Comparison of ENCODE assay signal across 8 mouse cellular contexts in the genomic region with DNA sequence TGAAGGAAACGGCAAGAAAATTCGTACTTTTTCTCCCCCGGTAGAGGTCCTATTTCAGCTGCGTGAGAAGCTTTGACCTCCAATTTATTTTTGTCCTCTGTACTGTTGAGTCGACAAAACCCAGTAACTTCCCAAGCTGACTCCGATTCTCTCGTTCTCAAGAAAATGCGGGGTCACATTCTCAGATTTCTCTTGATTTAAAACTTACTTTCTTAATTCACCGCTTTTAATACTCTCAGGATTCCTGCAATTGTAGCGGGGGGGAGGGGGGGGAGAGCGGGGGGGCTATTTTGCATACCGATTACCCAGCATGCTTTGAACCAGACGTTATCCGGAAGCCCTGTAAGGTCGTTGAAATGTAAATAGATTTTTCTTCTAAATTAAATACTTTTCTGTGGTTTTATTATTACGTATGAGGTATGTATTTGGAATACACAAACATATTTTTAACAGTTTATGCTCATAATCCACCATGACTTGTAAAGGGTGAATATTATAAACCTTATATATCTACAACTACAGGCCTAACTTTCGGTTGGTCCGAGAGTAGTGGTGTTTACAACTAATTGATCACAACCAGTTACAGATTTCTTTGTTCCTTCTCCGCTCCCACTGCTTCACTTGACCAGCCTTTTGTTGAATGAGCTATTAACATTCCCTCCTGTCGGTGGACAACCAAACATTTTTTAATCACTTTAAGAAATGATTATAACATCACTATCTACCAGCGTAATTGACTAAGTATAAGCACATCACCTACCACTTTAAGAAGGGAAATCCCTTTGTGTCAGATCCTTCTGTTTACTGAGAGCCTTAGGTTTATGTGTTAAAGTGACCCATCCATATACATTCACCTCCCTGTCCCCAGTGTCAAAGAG. TPM values are rescaled to one million over a fixed set of nuclear protein-coding genes. Genes with fewer than 3 reads are reported as not detected.
DNase-seq lines count a peak whose midpoint lies in the region; ATAC-seq and TF ChIP-seq lines count a peak whose summit lies in the region.

No protein-coding gene starts in this region.

- no peak for TF ChIP-seq POLR2A in cortical plate, adult 2 months (IDR thresholded peaks at IDR 0.05; ENCODE audit: extremely low read depth, insufficient read depth, low read length)

- WGBS in heart, embryonic 10.5 days, result under 1% methylated on average over 21 of the region's 21 CpGs
- under 1% methylated on average over 21 of the region's 21 CpGs for WGBS in kidney, embryonic 14.5 days
- WGBS in lung, embryonic 16.5 days, result under 1% methylated on average over 21 of the region's 21 CpGs

- H3K36me3 ChIP-seq in C2C12 (ENCODE audit: control insufficient read depth, insufficient read depth) (no peaks in the 10 kb centered on the region), G1E (replicated peaks) (no peaks in the 10 kb centered on the region)
- no peaks in the 10 kb centered on the region for H3K36me3 ChIP-seq in heart, embryonic 10.5 days
- H3K36me3 ChIP-seq in kidney, embryonic 14.5 days (ENCODE audit: control insufficient read depth, insufficient read depth, low read length), result no peaks in the 10 kb centered on the region
- no peaks in the 10 kb centered on the region for H3K36me3 ChIP-seq in lung, embryonic 16.5 days (ENCODE audit: control insufficient read depth, insufficient read depth, low read length)

- H3K4me3 ChIP-seq in C2C12 (ENCODE audit: insufficient read depth, poor library complexity, severe bottlenecking) (peak overlapping the region; percentile 37), G1E (ENCODE audit: low read depth, low read length) (peak overlapping the region; percentile 65)
- peak overlapping the region; percentile 49 for H3K4me3 ChIP-seq in cortical plate, adult 2 months (ENCODE audit: insufficient read depth, low read length)
- H3K4me3 ChIP-seq in heart, embryonic 10.5 days, result peak overlapping the region; percentile 61
- peak overlapping the region; percentile 54 for H3K4me3 ChIP-seq in kidney, embryonic 14.5 days (ENCODE audit: low read length)
- peak overlapping the region; percentile 57 for H3K4me3 ChIP-seq in lung, embryonic 16.5 days (ENCODE audit: low read length)

- TF ChIP-seq CTCF in C2C12 (IDR thresholded peaks at IDR 0.05; ENCODE audit: control insufficient read depth, insufficient read depth, insufficient read length) (no peak), G1E (IDR thresholded peaks at IDR 0.05; ENCODE audit: low read depth, low read length) (no peak)
- no peak for TF ChIP-seq CTCF in cortical plate, adult 2 months (IDR thresholded peaks at IDR 0.05; ENCODE audit: extremely low read depth, insufficient read depth, low read length)

- H3K79me3 ChIP-seq in C2C12 (ENCODE audit: low read depth), result no peaks in the 10 kb centered on the region

- H3K4me2 ChIP-seq in kidney, embryonic 14.5 days (replicated peaks; ENCODE audit: low read depth, low read length), result peak overlapping the region; percentile 40
- H3K4me2 ChIP-seq in lung, embryonic 16.5 days (ENCODE audit: low read depth, low read length), result peak overlapping the region; percentile 57

- peaks cover 24% of the 10 kb centered on the region for H3K4me1 ChIP-seq in G1E (ENCODE audit: insufficient read depth, low read depth, low read length)
- peaks cover 2% of the 10 kb centered on the region; the same call in 1 of the 2 replicates for H3K4me1 ChIP-seq in cortical plate, adult 2 months (ENCODE audit: control insufficient read depth, insufficient read depth, low read length)
- H3K4me1 ChIP-seq in heart, embryonic 10.5 days, result no peaks in the 10 kb centered on the region
- H3K4me1 ChIP-seq in kidney, embryonic 14.5 days (ENCODE audit: control insufficient read depth, insufficient read depth, low read length), result no peaks in the 10 kb centered on the region
- no peaks in the 10 kb centered on the region for H3K4me1 ChIP-seq in lung, embryonic 16.5 days (replicated peaks; ENCODE audit: control insufficient read depth, insufficient read depth, low read length)

- H3K9ac ChIP-seq in kidney, embryonic 14.5 days (ENCODE audit: low read depth, low read length), result peak overlapping the region; percentile 61
- peak overlapping the region; percentile 44 for H3K9ac ChIP-seq in lung, embryonic 16.5 days (ENCODE audit: low read length)

- H3K27ac ChIP-seq in cortical plate, adult 2 months (ENCODE audit: insufficient read depth, low read length), result peak overlapping the region; percentile 93; the same call in 1 of the 2 replicates
- H3K27ac ChIP-seq in heart, embryonic 10.5 days, result peak overlapping the region; percentile 86
- peak overlapping the region; percentile 3; the same call in 1 of the 2 replicates for H3K27ac ChIP-seq in kidney, embryonic 14.5 days (ENCODE audit: low read depth, low read length)
- peak overlapping the region; percentile 32; the same call in 1 of the 2 replicates for H3K27ac ChIP-seq in lung, embryonic 16.5 days (ENCODE audit: low read length)

- H3K27me3 ChIP-seq in C2C12 (ENCODE audit: control insufficient read depth, insufficient read depth, insufficient read length) (no peaks in the 10 kb centered on the region), G1E (ENCODE audit: insufficient read depth, low read length) (0 out of 2 replicates have a peak, but pooled peaks cover 2% of the 10 kb centered on the region)
- peaks cover 2% of the 10 kb centered on the region; the same call in 1 of the 2 replicates for H3K27me3 ChIP-seq in heart, embryonic 10.5 days (ENCODE audit: insufficient read depth, poor library complexity, severe bottlenecking)
- no peaks in the 10 kb centered on the region for H3K27me3 ChIP-seq in kidney, embryonic 14.5 days (ENCODE audit: control insufficient read depth, insufficient read depth, low read length)
- H3K27me3 ChIP-seq in lung, embryonic 16.5 days (ENCODE audit: control insufficient read depth, insufficient read depth, low read depth, low read length), result no peaks in the 10 kb centered on the region

- peaks cover 3% of the 10 kb centered on the region for H3K9me3 ChIP-seq in G1E (replicated peaks)
- no peaks in the 10 kb centered on the region for H3K9me3 ChIP-seq in heart, embryonic 10.5 days
- H3K9me3 ChIP-seq in kidney, embryonic 14.5 days (ENCODE audit: control insufficient read depth, low read length), result no peaks in the 10 kb centered on the region
- no peaks in the 10 kb centered on the region for H3K9me3 ChIP-seq in lung, embryonic 16.5 days (ENCODE audit: control insufficient read depth, low read length)

- H3K79me2 ChIP-seq in C2C12 (ENCODE audit: control insufficient read depth, insufficient read depth), result no peaks in the 10 kb centered on the region

- DNase-seq in G1E (ENCODE audit: low spot score), result no peak
- DNase-seq in heart, embryonic 10.5 days (ENCODE audit: low spot score), result peak; percentile 79
- DNase-seq in retina, adult 2 months (ENCODE audit: low read depth, low spot score), result peak; percentile 86
- no peak for DNase-seq in gastrocnemius, postnatal 25 days

- peak; percentile 60 for ATAC-seq in G1E (ENCODE audit: extremely low read depth, insufficient number of reproducible peaks, low FRiP score, poor library complexity, severe bottlenecking)
- ATAC-seq in kidney, embryonic 14.5 days (ENCODE audit: low FRiP score, low TSS enrichment), result peak; percentile 75
- ATAC-seq in lung, embryonic 16.5 days (ENCODE audit: low read depth), result peak; percentile 74

- H3ac ChIP-seq in C2C12 (ENCODE audit: control insufficient read depth, insufficient read length, low read depth), result peak overlapping the region; percentile 53

TF ChIP-seq in C2C12, 6 proteins besides CTCF, POLR2A, EP300 and RAD21:
- TF ChIP-seq MAX (IDR thresholded peaks at IDR 0.05), result peak; percentile 11
- TF ChIP-seq FOSL1 (IDR thresholded peaks at IDR 0.05; ENCODE audit: insufficient read depth, low read length, poor library complexity, severe bottlenecking), result no peak

RNA-seq across cellular contexts. Expression of a gene that starts 31.9 kb away (rescaled TPM):
- polyA plus RNA-seq in C2C12 (2012; fragmentation: generic; extraction: Trizol), result 78.9 TPM
- 46.6 and 55.0 TPM in 2 replicates for total RNA-seq in G1E (2014; fragmentation: Nextera tagmentation)
- total RNA-seq in G1E (2017), result 95.8 and 96.7 TPM in 2 replicates
- polyA plus RNA-seq in G1E (2012), result 4.0 and 5.0 TPM in 2 replicates
- 29.4 and 33.2 TPM in 2 replicates for polyA plus RNA-seq in cortical plate, adult 2 months (2012; rRNA removed)
- polyA plus RNA-seq in heart, embryonic 10.5 days (2016; fragmentation: Nextera tagmentation; extraction: Ambion mirVana), result 232 and 268 TPM in 2 replicates
- 228 and 351 TPM in 2 replicates for polyA plus RNA-seq in kidney, embryonic 14.5 days (2014; fragmentation: Nextera tagmentation; extraction: Ambion mirVana)
- 334 and 362 TPM in 2 replicates for polyA plus RNA-seq in lung, embryonic 16.5 days (2015; fragmentation: Nextera tagmentation; extraction: Ambion mirVana)
- 10 to 100 TPM; 18.1 to 22.5 TPM for total RNA-seq in gastrocnemius, postnatal 25 days (2021)

RNA-seq across cellular contexts. Expression of a gene that starts 49.3 kb away (rescaled TPM):
- 0.39 TPM for polyA plus RNA-seq in C2C12 (2012; fragmentation: generic; extraction: Trizol)
- total RNA-seq in G1E (2014; fragmentation: Nextera tagmentation), result 2.7 and 9.3 TPM in 2 replicates
- 0.99 and 1.1 TPM in 2 replicates for total RNA-seq in G1E (2017)
- 0.20 and 0.26 TPM in 2 replicates for polyA plus RNA-seq in G1E (2012)
- 2.0 and 2.3 TPM in 2 replicates for polyA plus RNA-seq in cortical plate, adult 2 months (2012; rRNA removed)
- 1.2 and 3.5 TPM in 2 replicates for polyA plus RNA-seq in heart, embryonic 10.5 days (2016; fragmentation: Nextera tagmentation; extraction: Ambion mirVana)
- polyA plus RNA-seq in kidney, embryonic 14.5 days (2014; fragmentation: Nextera tagmentation; extraction: Ambion mirVana), result 2.1 and 3.1 TPM in 2 replicates
- 3.1 and 4.7 TPM in 2 replicates for polyA plus RNA-seq in lung, embryonic 16.5 days (2015; fragmentation: Nextera tagmentation; extraction: Ambion mirVana)
- total RNA-seq in gastrocnemius, postnatal 25 days (2021), result under 1 TPM; 0.48 to 0.69 TPM

RNA-seq across cellular contexts. Expression of a gene that starts 54.1 kb away (rescaled TPM):
- polyA plus RNA-seq in C2C12 (2012; fragmentation: generic; extraction: Trizol), result 1.7 TPM
- 27.5 and 32.3 TPM in 2 replicates for total RNA-seq in G1E (2014; fragmentation: Nextera tagmentation)
- 12.6 and 15.7 TPM in 2 replicates for total RNA-seq in G1E (2017)
- 4.1 and 4.6 TPM in 2 replicates for polyA plus RNA-seq in G1E (2012)
- polyA plus RNA-seq in cortical plate, adult 2 months (2012; rRNA removed), result 14.2 and 14.6 TPM in 2 replicates
- 4.7 and 5.4 TPM in 2 replicates for polyA plus RNA-seq in heart, embryonic 10.5 days (2016; fragmentation: Nextera tagmentation; extraction: Ambion mirVana)
- 8.6 and 11.6 TPM in 2 replicates for polyA plus RNA-seq in kidney, embryonic 14.5 days (2014; fragmentation: Nextera tagmentation; extraction: Ambion mirVana)
- 8.6 and 8.9 TPM in 2 replicates for polyA plus RNA-seq in lung, embryonic 16.5 days (2015; fragmentation: Nextera tagmentation; extraction: Ambion mirVana)
- total RNA-seq in gastrocnemius, postnatal 25 days (2021), result 1 to 10 TPM; 4.7 to 4.8 TPM

Comparison
In these comparisons a context has a peak if more than half of its experiments do, and no peak if none do; other contexts are left out.
1. DNase-seq: peak in heart, embryonic 10.5 days (single experiment) and retina, adult 2 months (single experiment); none in G1E (single experiment) and gastrocnemius, postnatal 25 days (single experiment).
2. H3K27ac ChIP-seq: peak in every context shown above with its lines; median percentile 93 in cortical plate, adult 2 months; 86 in heart, embryonic 10.5 days; 32 in lung, embryonic 16.5 days; 3 in kidney, embryonic 14.5 days.
3. Peak in every context shown above with its lines, with median percentiles within 50 percentile points of each other: H3K4me3 ChIP-seq and ATAC-seq.